Mouse (Mus musculus) kidney, embryonic 16.5 days (tissue): ENCODE data around the gene Sf3a2. TPM values are rescaled to one million over a fixed set of nuclear protein-coding genes. Genes with fewer than 3 reads are reported as not detected.

Experiments
- ATAC-seq: fragments of 200-750 bp; cut with Nextera tagmentation; 2 replicates; pipeline ENCODE4 v1.8.0; 2017; ENCODE audit warnings: moderate TSS enrichment; ENCODE audit not compliant: low FRiP score, low TSS enrichment
- H3K27ac ChIP-seq: fragments of 300-500 bp; sonication (generic); 2 replicates; pipeline ENCODE4 v1.5.1; 2014; ENCODE audit warnings: low read length
- H3K27me3 ChIP-seq: fragments of 300-500 bp; sonication (generic); 2 replicates; pipeline ENCODE4 v1.6.1; 2014; ENCODE audit warnings: low read length, control low read depth, mixed read lengths; ENCODE audit not compliant: insufficient read depth
- H3K36me3 ChIP-seq: fragments of 300-500 bp; sonication (generic); 2 replicates; pipeline ENCODE4 v1.6.1; 2014; ENCODE audit warnings: low read length, control low read depth, mixed read lengths; ENCODE audit not compliant: insufficient read depth
- H3K4me1 ChIP-seq: fragments of 300-500 bp; sonication (generic); 2 replicates; pipeline ENCODE4 v1.6.1; 2014; ENCODE audit warnings: low read length, control low read depth, mixed read lengths; ENCODE audit not compliant: insufficient read depth
- H3K4me2 ChIP-seq: fragments of 300-500 bp; sonication (generic); replicated peaks from 2 replicates; pipeline ENCODE4 v1.6.1; 2014; ENCODE audit warnings: low read depth, low read length
- H3K4me3 ChIP-seq: fragments of 300-500 bp; sonication (generic); 2 replicates; pipeline ENCODE4 v1.5.1; 2014; ENCODE audit warnings: mild to moderate bottlenecking, low read length
- H3K9ac ChIP-seq: fragments of 300-500 bp; sonication (generic); replicated peaks from 2 replicates; pipeline ENCODE4 v1.6.1; 2014; ENCODE audit warnings: low read length
- H3K9me3 ChIP-seq: fragments of 300-500 bp; sonication (generic); 2 replicates; pipeline ENCODE4 v1.6.1; 2016; ENCODE audit warnings: low read length, control low read depth
- WGBS: fragments of 180-500 bp; shearing (Covaris S2); extraction: QIAGEN DNeasy Blood & Tissue Kit; methylation state at CpG from one replicate; pipeline ENCODE4 v1.1.7; 2014; 5-methylcytosine and 5-hydroxymethylcytosine counted together
- polyA plus RNA-seq: library from polyadenylated mRNA; unstranded; fragments of >200 nt; fragmentation: Nextera tagmentation; extraction: Ambion mirVana; gene quantifications from 2 replicates; pipeline ENCODE4 v1.2.1, GENCODE M21; 2015

Gene Sf3a2
- polyA plus RNA-seq, 1 experiment from 2014 or later = 71.2 TPM

DNA sequence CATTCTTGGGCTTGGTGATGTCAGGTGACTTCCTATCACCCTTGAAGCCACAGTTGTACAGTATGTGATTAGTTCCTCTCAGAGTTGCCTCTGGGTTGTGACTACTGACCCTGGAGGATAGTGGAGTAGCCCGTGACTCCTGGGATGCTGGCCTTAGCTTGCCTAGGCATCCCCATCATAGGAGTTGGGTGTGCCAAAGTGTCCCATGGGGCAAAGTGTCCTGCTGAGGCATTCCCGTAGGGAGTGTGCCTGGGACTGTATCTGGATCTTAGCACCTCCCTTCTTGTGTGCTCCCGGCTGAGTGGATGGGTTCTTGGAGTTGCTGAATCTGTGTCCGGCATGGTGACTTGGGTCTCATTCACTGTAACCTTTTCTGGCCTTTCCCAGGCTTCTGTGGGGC, 23.0 kb upstream of the Sf3a2 start:
- Histone ChIP-seq H3K4me3 (no peak overlapping the region), H3K27ac (no peak overlapping the region), H3K4me2 (no peak overlapping the region), H3K9me3 (no peaks in the 10 kb centered on the region), H3K36me3 (peaks cover 72% of the 10 kb centered on the region), H3K4me1 (no peaks in the 10 kb centered on the region), H3K9ac (no peak overlapping the region), H3K27me3 (no peaks in the 10 kb centered on the region)
- 84% methylated on average over 4 of the region's 4 CpGs for WGBS
- ATAC-seq = 0 out of 2 replicates have a peak, but pooled peaks have one; percentile 28

DNA sequence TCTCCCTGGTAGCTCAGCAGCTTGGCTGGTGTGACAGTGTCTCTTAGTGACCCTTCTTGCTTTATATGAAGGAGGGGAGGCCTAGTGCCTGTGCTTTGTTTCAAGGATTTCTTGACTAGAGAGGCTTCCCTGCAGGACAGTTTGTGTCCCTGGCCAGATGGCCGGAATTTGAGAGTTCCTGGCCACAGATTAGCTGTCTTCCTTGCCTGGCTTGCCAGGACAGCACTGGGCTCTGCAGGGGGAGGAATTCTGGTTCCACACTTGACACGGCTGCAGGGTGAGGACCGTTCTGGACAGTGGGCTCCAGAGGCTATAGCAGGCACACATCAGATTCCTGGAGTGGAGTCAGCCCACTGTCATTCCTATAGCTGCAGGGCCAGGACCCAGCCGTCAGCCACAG, 22.3 kb upstream of the Sf3a2 start:
- WGBS = 88% methylated on average over 4 of the region's 4 CpGs
- Histone ChIP-seq H3K27ac (no peak overlapping the region), H3K4me3 (no peak overlapping the region), H3K9me3 (no peaks in the 10 kb centered on the region), H3K4me1 (no peaks in the 10 kb centered on the region), H3K9ac (no peak overlapping the region), H3K27me3 (no peaks in the 10 kb centered on the region), H3K4me2 (no peak overlapping the region), H3K36me3 (peaks cover 73% of the 10 kb centered on the region)
- no peak for ATAC-seq

DNA sequence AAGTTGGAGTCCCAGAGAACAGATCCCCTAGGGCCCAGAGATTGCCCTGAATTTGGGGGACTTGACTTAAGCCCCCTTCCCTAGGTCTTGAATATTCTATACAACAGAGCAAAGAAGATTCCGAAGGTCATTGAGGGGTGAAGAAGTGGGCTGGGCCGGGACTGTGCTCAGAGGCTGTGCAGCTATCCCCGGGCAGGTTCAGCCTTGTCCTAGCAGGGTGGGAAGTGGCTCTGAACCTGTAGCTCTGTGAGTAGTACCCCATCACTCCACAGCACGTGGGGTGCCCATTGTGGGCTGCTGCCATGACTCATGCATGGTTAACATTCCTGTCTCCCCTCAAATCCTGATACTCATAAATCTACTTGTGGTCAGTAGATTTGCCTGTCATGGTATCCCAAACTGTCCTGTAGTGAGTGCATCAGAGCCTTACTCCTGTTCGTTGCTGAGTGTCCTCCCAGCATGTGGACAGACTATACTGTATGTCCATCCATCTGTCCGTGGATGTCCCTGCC, 21.6 kb upstream of the Sf3a2 start:
- ATAC-seq = no peak
- Histone ChIP-seq H3K4me2 (no peak overlapping the region), H3K4me3 (no peak overlapping the region), H3K27me3 (no peaks in the 10 kb centered on the region), H3K36me3 (peaks cover 75% of the 10 kb centered on the region), H3K27ac (no peak overlapping the region), H3K9me3 (no peaks in the 10 kb centered on the region), H3K9ac (no peak overlapping the region), H3K4me1 (no peaks in the 10 kb centered on the region)
- 80% methylated on average over 6 of the region's 6 CpGs for WGBS

DNA sequence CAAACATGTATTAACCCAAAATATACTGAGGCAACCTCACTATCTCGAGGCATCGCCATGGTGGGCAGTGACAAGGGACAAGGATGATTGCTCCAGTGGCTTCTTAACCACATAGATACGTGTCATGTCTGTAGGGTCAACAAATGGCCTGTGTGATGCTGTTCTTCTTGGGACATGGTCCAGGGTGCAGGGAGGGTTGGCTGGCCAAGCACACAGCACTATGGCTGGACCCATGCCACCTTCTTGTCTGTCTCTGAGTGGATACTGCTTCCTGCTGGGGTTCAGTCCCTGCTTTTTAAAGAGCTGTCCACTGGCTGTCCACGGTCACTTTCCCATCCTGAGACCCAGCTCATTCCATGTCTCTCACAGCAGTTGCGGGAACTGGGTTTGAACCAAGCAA, 20.9 kb upstream of the Sf3a2 start:
- ATAC-seq = no peak
- Histone ChIP-seq H3K9me3 (no peaks in the 10 kb centered on the region), H3K27me3 (no peaks in the 10 kb centered on the region), H3K4me3 (no peak overlapping the region), H3K9ac (no peak overlapping the region), H3K4me2 (no peak overlapping the region), H3K27ac (no peak overlapping the region), H3K4me1 (no peaks in the 10 kb centered on the region), H3K36me3 (peaks cover 76% of the 10 kb centered on the region)
- WGBS = 82% methylated on average over 5 of the region's 5 CpGs

DNA sequence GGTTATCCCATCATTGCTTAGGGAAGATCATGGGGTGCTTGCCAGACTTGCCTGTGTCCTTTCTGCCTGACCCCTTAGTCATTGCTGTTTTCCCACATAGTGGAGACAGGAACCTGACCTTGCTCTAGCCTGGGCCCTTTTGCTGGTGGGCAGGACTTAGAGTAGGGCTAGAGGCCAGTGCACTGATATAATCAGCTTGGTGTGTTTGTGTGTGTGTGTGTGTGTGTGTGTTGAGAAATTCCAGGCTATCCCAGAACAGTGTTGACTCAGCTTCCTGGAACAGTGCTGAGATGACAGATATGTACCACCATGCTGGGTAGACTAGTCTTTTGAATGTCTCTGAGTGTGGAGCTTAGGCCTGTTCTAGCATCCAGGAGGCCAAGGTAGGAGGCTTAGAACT, 18.4 kb upstream of the Sf3a2 start:
- no peak overlapping the region for H3K9ac ChIP-seq
- no peak overlapping the region for H3K4me2 ChIP-seq
- H3K36me3 ChIP-seq = peaks cover 79% of the 10 kb centered on the region
- no peak for ATAC-seq
- H3K4me3 ChIP-seq = no peak overlapping the region
- H3K27me3 ChIP-seq = no peaks in the 10 kb centered on the region
- H3K4me1 ChIP-seq = no peaks in the 10 kb centered on the region
- no peak overlapping the region for H3K27ac ChIP-seq
- no peaks in the 10 kb centered on the region for H3K9me3 ChIP-seq

DNA sequence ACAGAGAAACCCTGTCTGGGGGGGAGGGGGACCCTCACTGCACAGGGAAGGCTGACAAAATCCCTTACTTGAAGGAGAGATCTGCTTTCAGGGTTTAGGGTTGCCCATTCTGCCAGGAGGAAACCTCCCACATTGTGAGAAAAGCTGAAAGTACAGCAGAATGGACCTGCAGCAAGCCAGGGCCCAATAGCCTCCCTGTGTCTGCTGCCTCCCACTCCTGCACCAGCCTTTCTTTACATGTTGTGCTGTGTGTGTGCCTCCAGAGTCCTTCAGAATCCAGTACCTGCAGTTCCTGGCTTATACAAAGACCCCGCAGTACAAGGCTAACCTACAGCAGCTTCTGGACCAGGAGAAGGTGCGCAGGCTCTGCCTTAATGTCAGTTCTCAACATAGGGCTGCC, 13.7 kb upstream of the Sf3a2 start:
- Histone ChIP-seq H3K4me3 (no peak overlapping the region), H3K4me1 (no peaks in the 10 kb centered on the region), H3K36me3 (peaks cover 91% of the 10 kb centered on the region), H3K27me3 (no peaks in the 10 kb centered on the region), H3K9me3 (no peaks in the 10 kb centered on the region), H3K4me2 (no peak overlapping the region), H3K27ac (no peak overlapping the region), H3K9ac (no peak overlapping the region)
- ATAC-seq = no peak
- 96% methylated on average over 2 of the region's 2 CpGs for WGBS

DNA sequence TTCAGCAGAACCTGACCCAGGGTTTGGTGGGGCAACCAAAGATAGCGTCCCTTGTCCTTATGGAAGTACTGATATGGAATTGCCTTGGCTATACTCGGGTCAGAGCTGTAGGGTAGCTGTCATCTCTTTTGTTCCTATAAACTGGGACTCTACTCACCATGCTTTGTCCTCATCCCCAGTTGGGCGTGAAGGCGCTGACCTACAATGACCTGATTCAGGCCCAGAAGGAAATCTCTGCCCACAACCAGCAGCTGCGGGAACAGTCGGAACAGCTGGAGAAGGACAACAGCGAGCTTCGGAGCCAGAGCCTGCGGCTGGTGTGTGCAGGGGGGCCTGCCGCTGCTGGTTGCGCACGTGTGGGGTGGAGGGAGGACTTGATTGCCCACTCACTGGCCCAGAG, 13.1 kb upstream of the Sf3a2 start:
- Histone ChIP-seq H3K9me3 (no peaks in the 10 kb centered on the region), H3K9ac (no peak overlapping the region), H3K27me3 (no peaks in the 10 kb centered on the region), H3K4me1 (no peaks in the 10 kb centered on the region), H3K36me3 (peaks cover 95% of the 10 kb centered on the region), H3K4me3 (no peak overlapping the region), H3K27ac (no peak overlapping the region), H3K4me2 (no peak overlapping the region)
- 89% methylated on average over 12 of the region's 12 CpGs for WGBS
- no peak for ATAC-seq

DNA sequence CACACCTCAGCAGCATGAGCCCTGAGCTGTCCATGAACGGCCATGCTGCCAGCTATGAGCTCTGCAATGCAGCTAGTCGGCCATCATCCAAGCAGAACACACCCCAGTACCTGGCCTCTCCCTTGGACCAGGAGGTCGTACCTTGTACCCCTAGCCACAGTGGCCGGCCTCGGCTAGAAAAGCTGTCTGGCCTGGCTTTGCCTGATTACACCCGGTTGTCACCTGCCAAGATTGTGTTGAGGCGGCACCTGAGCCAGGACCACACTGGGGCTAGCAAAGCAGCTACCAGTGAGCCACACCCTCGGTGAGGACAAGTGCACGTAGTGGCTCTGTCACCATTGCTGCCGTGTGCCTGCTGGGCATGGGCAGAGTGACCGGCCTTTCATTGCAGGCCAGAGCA, 12.0 kb upstream of the Sf3a2 start:
- Histone ChIP-seq H3K4me3 (no peak overlapping the region), H3K27me3 (no peaks in the 10 kb centered on the region), H3K27ac (no peak overlapping the region), H3K9ac (no peak overlapping the region), H3K4me1 (no peaks in the 10 kb centered on the region), H3K9me3 (no peaks in the 10 kb centered on the region), H3K36me3 (peaks cover 95% of the 10 kb centered on the region), H3K4me2 (no peak overlapping the region)
- WGBS = 94% methylated on average over 11 of the region's 11 CpGs
- ATAC-seq = no peak

DNA sequence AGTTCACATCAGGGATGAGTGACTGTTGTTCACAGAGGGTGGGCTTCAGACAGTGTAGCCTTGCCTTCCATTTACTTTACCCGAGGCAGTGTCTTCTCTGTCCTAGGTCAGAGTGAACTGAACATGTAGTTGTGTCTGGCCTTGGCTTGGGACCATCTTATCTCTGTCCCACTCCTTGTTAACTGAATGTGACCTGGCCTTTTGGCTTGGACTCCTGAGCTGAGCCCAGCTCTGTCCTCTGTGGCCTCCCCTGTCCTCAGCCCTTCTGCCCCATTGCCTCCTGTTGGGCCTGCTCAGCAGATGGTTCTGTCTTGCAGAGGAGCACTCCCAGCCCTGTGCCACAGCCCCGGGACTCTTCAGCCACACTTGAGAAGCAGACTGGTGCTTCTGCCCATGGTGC, 10.5 kb upstream of the Sf3a2 start:
- WGBS = 77% methylated on average over 2 of the region's 2 CpGs

DNA sequence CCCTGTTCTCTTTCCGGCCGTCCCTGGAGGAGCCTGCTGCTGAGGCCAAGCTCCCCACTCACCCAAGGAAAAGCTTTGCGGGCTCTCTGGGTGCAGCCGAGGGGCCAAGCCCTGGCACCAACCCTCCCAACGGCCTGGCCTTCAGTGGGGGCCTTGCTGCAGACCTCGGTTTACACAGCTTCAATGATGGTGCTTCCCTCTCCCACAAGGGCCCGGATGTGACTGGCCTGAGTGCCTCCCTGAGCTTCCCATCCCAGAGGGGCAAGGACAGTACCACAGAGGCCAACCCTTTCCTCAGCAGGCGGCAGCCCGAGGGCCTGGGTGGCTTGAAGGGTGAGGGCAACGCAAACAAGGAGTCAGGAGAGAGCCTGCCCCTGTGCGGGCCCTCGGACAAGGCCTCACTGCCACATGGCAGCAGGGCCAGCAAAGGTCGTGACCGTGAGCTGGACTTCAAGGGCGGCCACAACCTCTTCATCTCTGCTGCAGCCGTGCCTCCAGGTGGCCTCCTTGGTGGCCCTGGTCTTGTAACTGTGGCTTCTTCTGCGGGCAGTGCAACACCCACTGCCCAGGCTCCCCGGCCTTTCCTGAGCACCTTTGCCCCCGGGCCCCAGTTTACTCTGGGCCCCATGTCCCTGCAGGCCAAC, 7.1 kb upstream of the Sf3a2 start:
- Histone ChIP-seq H3K4me1 (peaks cover 7% of the 10 kb centered on the region), H3K27me3 (no peaks in the 10 kb centered on the region), H3K4me2 (no peak overlapping the region), H3K36me3 (peaks cover 80% of the 10 kb centered on the region), H3K27ac (no peak overlapping the region), H3K9me3 (no peaks in the 10 kb centered on the region), H3K9ac (no peak overlapping the region), H3K4me3 (no peak overlapping the region)
- 86% methylated on average over 19 of the region's 19 CpGs for WGBS
- ATAC-seq = no peak

More for the DNA sequence above, 10.5 kb upstream of the Sf3a2 start:
- no peak overlapping the region for H3K27ac ChIP-seq
- peaks cover 7% of the 10 kb centered on the region for H3K4me1 ChIP-seq
- no peaks in the 10 kb centered on the region for H3K27me3 ChIP-seq
- no peak overlapping the region for H3K9ac ChIP-seq
- H3K4me2 ChIP-seq = no peak overlapping the region
- H3K36me3 ChIP-seq = peaks cover 91% of the 10 kb centered on the region
- H3K9me3 ChIP-seq = no peaks in the 10 kb centered on the region
- ATAC-seq = no peak
- no peak overlapping the region for H3K4me3 ChIP-seq
